Mouse (Mus musculus) cerebellum, adult 2 months (tissue): ENCODE results near the gene St8sia1.

Source experiments
- CTCF ChIP-seq: fragments of 200-500 bp; IDR thresholded peaks from 2 replicates; pipeline ENCODE4 v1.5.1; 2011; ENCODE audit warnings: low read depth, mild to moderate bottlenecking, control low read depth, low read length, moderate library complexity, borderline replicate concordance; ENCODE audit not compliant: insufficient read depth
- POLR2A ChIP-seq: fragments of 200-500 bp; IDR thresholded peaks from 2 replicates; pipeline ENCODE4 v1.6.1; 2011; ENCODE audit warnings: low read length, control low read depth, borderline replicate concordance; ENCODE audit not compliant: insufficient read depth

GRCm38 (mm10) chr6:142814011-142814410 is 150.2 kb downstream of the St8sia1 start:
- TF ChIP-seq CTCF = no peak
- TF ChIP-seq POLR2A = no peak
